Mouse (Mus musculus): ENCODE measurements around the gene 4921539E11Rik. TPM values are rescaled to one million over a fixed set of nuclear protein-coding genes. Genes with fewer than 3 reads are reported as not detected.

Gene 4921539E11Rik
- not detected in 2 replicates for polyA plus RNA-seq (2012; rRNA removed)

GRCm38 (mm10) chr4:103290763-103291162 is at the start of gene 4921539E11Rik:
TSS of gene 4921539E11Rik (minus strand) at chr4:103290863.
- 84% methylated on average over 2 of the region's 2 CpGs for WGBS
- no peak for DNase-seq
- H3K4me3 ChIP-seq (replicated peaks; ENCODE audit: insufficient read depth, low read depth, low read length), result no peak within 1 kb of the TSS

GRCm38 (mm10) chr4:103335134-103335533 is 44.5 kb upstream of the 4921539E11Rik start:
- Histone ChIP-seq H3K4me3 (replicated peaks; ENCODE audit: insufficient read depth, low read depth, low read length) (no peak overlapping the region), H3K27ac (ENCODE audit: insufficient read depth, low read length) (no peak overlapping the region), H3K4me1 (ENCODE audit: control insufficient read depth, insufficient read depth, low read length) (no peaks in the 10 kb centered on the region), H3K27me3 (ENCODE audit: control insufficient read depth, insufficient read depth, low read length) (no peaks in the 10 kb centered on the region)
- DNase-seq, result no peak
- 93% methylated on average over 5 of the region's 5 CpGs for WGBS
- TF ChIP-seq POLR2A (IDR thresholded peaks at IDR 0.05; ENCODE audit: borderline replicate concordance, insufficient read depth, low read length), result no peak
- TF ChIP-seq CTCF (IDR thresholded peaks at IDR 0.05; ENCODE audit: borderline replicate concordance, insufficient read depth, low read depth, low read length), result no peak

More at GRCm38 (mm10) chr4:103290763-103291162, at the start of gene 4921539E11Rik:
- Histone ChIP-seq H3K27me3 (ENCODE audit: control insufficient read depth, insufficient read depth, low read length) (no peaks in the 10 kb centered on the region), H3K27ac (ENCODE audit: insufficient read depth, low read length) (no peak within 1 kb of the TSS), H3K4me1 (ENCODE audit: control insufficient read depth, insufficient read depth, low read length) (no peaks in the 10 kb centered on the region)
- no peak for TF ChIP-seq POLR2A (IDR thresholded peaks at IDR 0.05; ENCODE audit: borderline replicate concordance, insufficient read depth, low read length)
- no peak for TF ChIP-seq CTCF (IDR thresholded peaks at IDR 0.05; ENCODE audit: borderline replicate concordance, insufficient read depth, low read depth, low read length)

- DNase-seq, result no peak
- 50% methylated on average over 6 of the region's 6 CpGs for WGBS
- Histone ChIP-seq H3K27me3 (ENCODE audit: control insufficient read depth, insufficient read depth, low read length) (no peaks in the 10 kb centered on the region), H3K4me1 (ENCODE audit: control insufficient read depth, insufficient read depth, low read length) (no peaks in the 10 kb centered on the region), H3K4me3 (replicated peaks; ENCODE audit: insufficient read depth, low read depth, low read length) (no peak overlapping the region), H3K27ac (ENCODE audit: insufficient read depth, low read length) (no peak overlapping the region)
- no peak for TF ChIP-seq CTCF (IDR thresholded peaks at IDR 0.05; ENCODE audit: borderline replicate concordance, insufficient read depth, low read depth, low read length)
- no peak for TF ChIP-seq POLR2A (IDR thresholded peaks at IDR 0.05; ENCODE audit: borderline replicate concordance, insufficient read depth, low read length)
These were observed 38.7 kb upstream of the 4921539E11Rik start for GRCm38 (mm10) chr4:103329348-103329747.

- DNase-seq, result no peak
- TF ChIP-seq CTCF (IDR thresholded peaks at IDR 0.05; ENCODE audit: borderline replicate concordance, insufficient read depth, low read depth, low read length) (no peak), POLR2A (IDR thresholded peaks at IDR 0.05; ENCODE audit: borderline replicate concordance, insufficient read depth, low read length) (no peak)
- Histone ChIP-seq H3K4me3 (replicated peaks; ENCODE audit: insufficient read depth, low read depth, low read length) (no peak overlapping the region), H3K27me3 (ENCODE audit: control insufficient read depth, insufficient read depth, low read length) (no peaks in the 10 kb centered on the region), H3K4me1 (ENCODE audit: control insufficient read depth, insufficient read depth, low read length) (no peaks in the 10 kb centered on the region), H3K27ac (ENCODE audit: insufficient read depth, low read length) (no peak overlapping the region)
- 61% methylated on average over 3 of the region's 3 CpGs for whole genome bisulfite sequencing
These were observed 36.3 kb upstream of the 4921539E11Rik start for GRCm38 (mm10) chr4:103326994-103327393.

- Histone ChIP-seq H3K4me1 (ENCODE audit: control insufficient read depth, insufficient read depth, low read length) (no peaks in the 10 kb centered on the region), H3K27me3 (ENCODE audit: control insufficient read depth, insufficient read depth, low read length) (no peaks in the 10 kb centered on the region), H3K4me3 (replicated peaks; ENCODE audit: insufficient read depth, low read depth, low read length) (no peak overlapping the region), H3K27ac (ENCODE audit: insufficient read depth, low read length) (no peak overlapping the region)
- no peak for DNase-seq
- WGBS, result 48% methylated on average over 17 of the region's 17 CpGs
- TF ChIP-seq CTCF (IDR thresholded peaks at IDR 0.05; ENCODE audit: borderline replicate concordance, insufficient read depth, low read depth, low read length) (no peak), POLR2A (IDR thresholded peaks at IDR 0.05; ENCODE audit: borderline replicate concordance, insufficient read depth, low read length) (no peak)
These were observed 34.2 kb upstream of the 4921539E11Rik start for GRCm38 (mm10) chr4:103324688-103325451.

GRCm38 (mm10) chr4:103321461-103321860 is 30.8 kb upstream of the 4921539E11Rik start:
- Histone ChIP-seq H3K27ac (ENCODE audit: insufficient read depth, low read length) (no peak overlapping the region), H3K27me3 (ENCODE audit: control insufficient read depth, insufficient read depth, low read length) (no peaks in the 10 kb centered on the region), H3K4me1 (ENCODE audit: control insufficient read depth, insufficient read depth, low read length) (no peaks in the 10 kb centered on the region), H3K4me3 (replicated peaks; ENCODE audit: insufficient read depth, low read depth, low read length) (no peak overlapping the region)
- DNase-seq, result no peak
- TF ChIP-seq POLR2A (IDR thresholded peaks at IDR 0.05; ENCODE audit: borderline replicate concordance, insufficient read depth, low read length), result no peak
- no peak for TF ChIP-seq CTCF (IDR thresholded peaks at IDR 0.05; ENCODE audit: borderline replicate concordance, insufficient read depth, low read depth, low read length)
- WGBS, result 84% methylated on average over 6 of the region's 6 CpGs

- H3K27ac ChIP-seq (ENCODE audit: insufficient read depth, low read length), result no peak overlapping the region
- no peak overlapping the region for H3K4me3 ChIP-seq (replicated peaks; ENCODE audit: insufficient read depth, low read depth, low read length)
- DNase-seq, result no peak
- no peak for TF ChIP-seq CTCF (IDR thresholded peaks at IDR 0.05; ENCODE audit: borderline replicate concordance, insufficient read depth, low read depth, low read length)
- no peak for TF ChIP-seq POLR2A (IDR thresholded peaks at IDR 0.05; ENCODE audit: borderline replicate concordance, insufficient read depth, low read length)
- no peaks in the 10 kb centered on the region for H3K27me3 ChIP-seq (ENCODE audit: control insufficient read depth, insufficient read depth, low read length)
- H3K4me1 ChIP-seq (ENCODE audit: control insufficient read depth, insufficient read depth, low read length), result 0 out of 2 replicates have a peak, but pooled peaks cover 2% of the 10 kb centered on the region
- WGBS, result 99% methylated on average over 4 of the region's 4 CpGs
These were observed 25.2 kb upstream of the 4921539E11Rik start for GRCm38 (mm10) chr4:103315861-103316260.

- TF ChIP-seq CTCF (IDR thresholded peaks at IDR 0.05; ENCODE audit: borderline replicate concordance, insufficient read depth, low read depth, low read length), result no peak
- 33% methylated on average over 3 of the region's 3 CpGs for WGBS
- H3K27ac ChIP-seq (ENCODE audit: insufficient read depth, low read length), result no peak overlapping the region
- DNase-seq, result no peak
- H3K27me3 ChIP-seq (ENCODE audit: control insufficient read depth, insufficient read depth, low read length), result no peaks in the 10 kb centered on the region
- 0 out of 2 replicates have a peak, but pooled peaks cover 2% of the 10 kb centered on the region for H3K4me1 ChIP-seq (ENCODE audit: control insufficient read depth, insufficient read depth, low read length)
- H3K4me3 ChIP-seq (replicated peaks; ENCODE audit: insufficient read depth, low read depth, low read length), result no peak overlapping the region
These were observed 23.9 kb upstream of the 4921539E11Rik start for GRCm38 (mm10) chr4:103314526-103314910.

All from cerebellum, adult 2 months (tissue).